Mouse (Mus musculus): Measurements from ENCODE around the gene Slamf8.

DNA sequence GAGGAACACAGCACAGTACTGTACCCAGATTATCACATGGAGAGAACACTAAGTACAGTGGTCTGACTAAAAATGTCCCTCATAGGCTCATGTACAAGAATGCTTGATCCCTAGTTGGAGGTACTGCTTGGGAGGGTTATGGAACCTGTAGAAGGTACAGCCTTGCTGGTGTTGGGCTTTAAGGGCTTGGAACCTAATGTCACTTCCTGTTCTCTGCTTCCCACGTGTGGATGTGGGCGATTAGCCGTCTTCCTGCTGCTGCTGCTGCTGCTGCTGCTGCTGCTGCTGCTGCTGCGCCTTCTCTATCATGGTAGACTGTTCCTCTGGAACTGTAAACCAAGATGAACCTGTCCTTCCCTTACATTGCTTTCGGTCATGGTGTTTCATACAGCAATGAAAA is 33.2 kb upstream of the Slamf8 start:
- no peak for TF ChIP-seq POLR2A (IDR thresholded peaks at IDR 0.05; ENCODE audit: insufficient read depth, low read depth, low read length)
- TF ChIP-seq CTCF (IDR thresholded peaks at IDR 0.05; ENCODE audit: insufficient read depth, low read depth, low read length) = no peak
